Mouse (Mus musculus) neural tube, embryonic 11.5 days (tissue): ENCODE results near the gene Rag1. TPM values are rescaled to one million over a fixed set of nuclear protein-coding genes. Genes with fewer than 3 reads are reported as not detected.
A peak's percentile ranks its signal among the peaks of the same experiment; 100 is the strongest.

Experiments
- ATAC-seq: fragments of 200-750 bp; cut with Nextera tagmentation; 2 replicates; pipeline ENCODE4 v1.8.0; 2017; ENCODE audit warnings: moderate number of reproducible peaks, mild to moderate bottlenecking, moderate TSS enrichment, moderate library complexity; ENCODE audit not compliant: insufficient read depth, low FRiP score, low TSS enrichment
- DNase-seq: peaks from one replicate; pipeline ENCODE4 v3.0.0-alpha.2; 2015; ENCODE audit warnings: low spot score
- H3K27ac ChIP-seq: fragments of 300-500 bp; sonication (generic); 2 replicates; pipeline ENCODE4 v1.5.1; 2014; ENCODE audit warnings: low read depth, mild to moderate bottlenecking, low read length
- H3K27me3 ChIP-seq: fragments of 300-500 bp; sonication (generic); 2 replicates; pipeline ENCODE4 v1.6.1; 2014; ENCODE audit warnings: mild to moderate bottlenecking, low read length, mixed read lengths; ENCODE audit not compliant: control insufficient read depth, insufficient read depth
- H3K36me3 ChIP-seq: fragments of 300-500 bp; sonication (generic); 2 replicates; pipeline ENCODE4 v1.6.1; 2014; ENCODE audit warnings: mild to moderate bottlenecking, low read length, moderate library complexity, mixed read lengths; ENCODE audit not compliant: control insufficient read depth, insufficient read depth
- H3K4me1 ChIP-seq: fragments of 300-500 bp; sonication (generic); 2 replicates; pipeline ENCODE4 v1.6.1; 2014; ENCODE audit warnings: low read length, mixed read lengths; ENCODE audit not compliant: control insufficient read depth, insufficient read depth
- H3K4me2 ChIP-seq: fragments of 300-500 bp; sonication (generic); 2 replicates; pipeline ENCODE4 v1.6.1; 2014; ENCODE audit warnings: low read depth, mild to moderate bottlenecking, moderate library complexity
- H3K4me3 ChIP-seq: fragments of 300-500 bp; sonication (generic); 2 replicates; pipeline ENCODE4 v1.5.1; 2014; ENCODE audit warnings: low read depth, low read length
- H3K9ac ChIP-seq: fragments of 300-500 bp; sonication (generic); 2 replicates; pipeline ENCODE4 v1.6.1; 2014; ENCODE audit warnings: mild to moderate bottlenecking, low read length
- H3K9me3 ChIP-seq: fragments of 300-500 bp; sonication (generic); 2 replicates; pipeline ENCODE4 v1.6.1; 2016; ENCODE audit warnings: low read length; ENCODE audit not compliant: control insufficient read depth
- WGBS: fragments of 180-500 bp; shearing (Covaris S2); extraction: QIAGEN DNeasy Blood & Tissue Kit; methylation state at CpG from one replicate; pipeline ENCODE4 v1.1.7; 2014; 5-methylcytosine and 5-hydroxymethylcytosine counted together
- polyA plus RNA-seq: library from polyadenylated mRNA; unstranded; fragments of >200 nt; fragmentation: Nextera tagmentation; extraction: Ambion mirVana; gene quantifications from 2 replicates; pipeline ENCODE4 v1.2.1, GENCODE M21; 2014

The Rag1 gene
- polyA plus RNA-seq, result 0.16 and 0.31 TPM in 2 replicates

GRCm38 (mm10) chr2:101649114-101649671 is at the start of gene Rag1, which contains the start of gene B230118H07Rik:
Gene Rag1, minus strand, starts transcription at chr2:101649501.
Gene B230118H07Rik, minus strand, starts transcription at chr2:101649532.
- Histone ChIP-seq H3K9me3 (no peaks in the 10 kb centered on the region), H3K9ac (no peak within 1 kb of the TSS), H3K4me3 (no peak within 1 kb of the TSS), H3K4me2 (no peak within 1 kb of the TSS), H3K4me1 (no peaks in the 10 kb centered on the region), H3K27me3 (no peaks in the 10 kb centered on the region), H3K36me3 (no peaks in the 10 kb centered on the region), H3K27ac (no peak within 1 kb of the TSS)
- 47% methylated on average over 8 of the region's 8 CpGs for WGBS
- ATAC-seq, result no peak
- no peak for DNase-seq

DNA sequence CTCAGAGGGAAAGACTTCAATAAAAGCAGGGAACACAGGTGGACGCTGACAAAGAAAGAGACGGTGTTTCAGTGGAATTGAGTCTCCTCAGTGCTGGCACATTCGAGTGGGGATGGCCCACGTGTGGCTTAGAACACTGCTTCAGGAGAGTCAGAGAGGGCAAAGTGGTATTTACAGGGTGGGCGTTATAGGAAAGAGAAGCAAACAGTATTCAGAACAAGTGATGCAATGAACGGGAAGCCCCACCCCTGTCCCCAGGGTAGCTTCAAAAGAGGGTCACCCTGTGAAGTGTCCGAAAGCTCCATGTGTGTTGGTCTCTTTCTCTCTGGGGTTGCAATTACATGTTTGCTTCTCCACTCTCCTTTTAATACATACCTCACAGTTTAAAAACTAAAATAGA is 46.3 kb upstream of the Rag1 start:
- H3K4me3 ChIP-seq, result no peak overlapping the region
- no peak overlapping the region for H3K27ac ChIP-seq
- H3K9me3 ChIP-seq, result no peaks in the 10 kb centered on the region
- 93% methylated on average over 7 of the region's 7 CpGs for WGBS
- peaks cover 11% of the 10 kb centered on the region for H3K36me3 ChIP-seq
- no peaks in the 10 kb centered on the region for H3K4me1 ChIP-seq
- no peaks in the 10 kb centered on the region for H3K27me3 ChIP-seq
- H3K9ac ChIP-seq, result no peak overlapping the region
- DNase-seq (no peak), ATAC-seq (no peak)
- no peak overlapping the region for H3K4me2 ChIP-seq

- no peak overlapping the region for H3K4me2 ChIP-seq
- H3K27ac ChIP-seq, result no peak overlapping the region
- peak; percentile 24 for DNase-seq
- no peak overlapping the region for H3K4me3 ChIP-seq
- H3K9me3 ChIP-seq, result no peaks in the 10 kb centered on the region
- H3K36me3 ChIP-seq, result peaks cover 11% of the 10 kb centered on the region
- ATAC-seq, result no peak
- H3K9ac ChIP-seq, result no peak overlapping the region
- 60% methylated on average over 5 of the region's 5 CpGs for WGBS
- no peaks in the 10 kb centered on the region for H3K4me1 ChIP-seq
- H3K27me3 ChIP-seq, result no peaks in the 10 kb centered on the region
Observed at GRCm38 (mm10) chr2:101693577-101694215, 44.4 kb upstream of the Rag1 start.

GRCm38 (mm10) chr2:101693043-101693442 is 43.7 kb upstream of the Rag1 start:
- Histone ChIP-seq H3K4me2 (no peak overlapping the region), H3K4me3 (no peak overlapping the region), H3K4me1 (no peaks in the 10 kb centered on the region), H3K36me3 (peaks cover 11% of the 10 kb centered on the region), H3K27ac (no peak overlapping the region), H3K9ac (no peak overlapping the region), H3K9me3 (no peaks in the 10 kb centered on the region), H3K27me3 (no peaks in the 10 kb centered on the region)
- 79% methylated on average over 4 of the region's 4 CpGs for WGBS
- ATAC-seq, result no peak
- no peak for DNase-seq

- H3K27me3 ChIP-seq, result no peaks in the 10 kb centered on the region
- no peaks in the 10 kb centered on the region for H3K9me3 ChIP-seq
- H3K36me3 ChIP-seq, result peaks cover 3% of the 10 kb centered on the region; the same call in 1 of the 2 replicates
- H3K4me3 ChIP-seq, result no peak overlapping the region
- H3K9ac ChIP-seq, result no peak overlapping the region
- DNase-seq, result no peak
- no peaks in the 10 kb centered on the region for H3K4me1 ChIP-seq
- H3K4me2 ChIP-seq, result no peak overlapping the region
- 93% methylated on average over 9 of the region's 9 CpGs for WGBS
- no peak for ATAC-seq
- H3K27ac ChIP-seq, result no peak overlapping the region
Observed at GRCm38 (mm10) chr2:101690252-101690827, 41.0 kb upstream of the Rag1 start.

- 92% methylated on average over 5 of the region's 5 CpGs for WGBS
- no peak for DNase-seq
- Histone ChIP-seq H3K36me3 (peaks cover 3% of the 10 kb centered on the region; the same call in 1 of the 2 replicates), H3K27me3 (no peaks in the 10 kb centered on the region), H3K4me3 (no peak overlapping the region), H3K4me1 (no peaks in the 10 kb centered on the region), H3K9me3 (no peaks in the 10 kb centered on the region), H3K9ac (no peak overlapping the region), H3K4me2 (no peak overlapping the region), H3K27ac (no peak overlapping the region)
- ATAC-seq, result no peak
Observed at GRCm38 (mm10) chr2:101688011-101688410, 38.7 kb upstream of the Rag1 start.

DNA sequence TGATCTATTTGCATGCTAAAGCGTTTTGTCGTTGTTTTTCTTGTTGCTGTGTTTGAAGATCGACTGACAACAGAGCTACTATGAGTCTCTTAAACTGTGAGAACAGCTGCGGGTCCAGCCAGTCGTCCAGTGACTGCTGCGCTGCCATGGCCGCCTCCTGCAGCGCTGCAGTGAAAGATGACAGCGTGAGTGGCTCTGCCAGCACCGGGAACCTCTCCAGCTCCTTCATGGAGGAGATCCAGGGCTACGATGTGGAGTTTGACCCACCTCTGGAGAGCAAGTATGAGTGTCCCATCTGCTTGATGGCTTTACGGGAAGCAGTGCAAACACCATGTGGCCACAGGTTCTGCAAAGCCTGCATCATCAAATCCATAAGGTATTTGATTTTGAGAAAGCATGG is 35.1 kb upstream of the Rag1 start:
- H3K27ac ChIP-seq, result no peak overlapping the region
- H3K9ac ChIP-seq, result no peak overlapping the region
- H3K4me2 ChIP-seq, result no peak overlapping the region
- WGBS, result 94% methylated on average over 12 of the region's 12 CpGs
- ATAC-seq, result no peak
- H3K4me1 ChIP-seq, result 0 out of 2 replicates have a peak, but pooled peaks cover 2% of the 10 kb centered on the region
- no peak overlapping the region for H3K4me3 ChIP-seq
- no peaks in the 10 kb centered on the region for H3K27me3 ChIP-seq
- H3K36me3 ChIP-seq, result peaks cover 2% of the 10 kb centered on the region
- no peak for DNase-seq
- no peaks in the 10 kb centered on the region for H3K9me3 ChIP-seq

DNA sequence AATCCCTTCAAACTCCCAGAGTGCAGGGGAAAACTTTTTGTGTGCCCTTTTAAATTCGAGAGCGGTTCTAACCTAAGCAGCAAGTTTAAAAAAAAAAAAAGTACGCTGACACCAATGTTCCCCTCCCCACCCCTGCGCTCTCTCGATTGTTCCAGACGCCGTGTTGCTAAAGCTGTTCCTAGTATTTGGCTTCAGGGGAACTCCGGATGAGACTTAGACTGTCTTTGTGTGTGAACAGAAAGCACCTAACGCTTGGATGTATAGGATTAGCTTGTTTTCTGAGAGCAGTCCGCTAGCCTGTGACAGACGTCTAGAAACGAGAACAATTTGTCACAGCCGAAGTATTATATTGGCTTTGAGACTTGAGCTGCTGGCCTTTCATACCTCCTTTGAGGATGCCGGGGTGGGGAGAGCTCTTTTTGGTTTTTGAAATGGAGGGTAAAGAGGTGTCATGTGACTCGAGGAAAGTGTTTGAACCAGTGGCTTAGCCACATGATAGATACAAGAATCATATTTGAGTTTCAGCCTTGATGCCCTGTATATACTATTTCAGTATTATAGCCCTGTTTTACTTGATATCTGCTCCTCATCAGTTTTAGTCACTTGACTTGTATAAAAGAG is 30.0 kb upstream of the Rag1 start:
- Histone ChIP-seq H3K27me3 (no peaks in the 10 kb centered on the region), H3K4me1 (0 out of 2 replicates have a peak, but pooled peaks cover 4% of the 10 kb centered on the region), H3K36me3 (peaks cover 2% of the 10 kb centered on the region; the same call in 1 of the 2 replicates), H3K9ac (peak overlapping the region; percentile 94), H3K9me3 (no peaks in the 10 kb centered on the region), H3K4me2 (peak overlapping the region; percentile 40), H3K27ac (no peak overlapping the region), H3K4me3 (peak overlapping the region; percentile 94)
- 5% methylated on average over 15 of the region's 15 CpGs for WGBS
- ATAC-seq (no peak), DNase-seq (peak; percentile 33)
